Mouse (Mus musculus) mouse trophoblast stem cell (cell line): Measurements from ENCODE around the gene Efcab10.

ENCODE experiments used
- in situ Hi-C, 2 experiments: fragments of 300-500 bp; cut with MseI, MboI; formaldehyde crosslinking; loops; 2 replicates in 1 of 2; 3 replicates in 1 of 2; pipeline ENCODE4 v1.15.1; 2025

The Efcab10 gene

DNA sequence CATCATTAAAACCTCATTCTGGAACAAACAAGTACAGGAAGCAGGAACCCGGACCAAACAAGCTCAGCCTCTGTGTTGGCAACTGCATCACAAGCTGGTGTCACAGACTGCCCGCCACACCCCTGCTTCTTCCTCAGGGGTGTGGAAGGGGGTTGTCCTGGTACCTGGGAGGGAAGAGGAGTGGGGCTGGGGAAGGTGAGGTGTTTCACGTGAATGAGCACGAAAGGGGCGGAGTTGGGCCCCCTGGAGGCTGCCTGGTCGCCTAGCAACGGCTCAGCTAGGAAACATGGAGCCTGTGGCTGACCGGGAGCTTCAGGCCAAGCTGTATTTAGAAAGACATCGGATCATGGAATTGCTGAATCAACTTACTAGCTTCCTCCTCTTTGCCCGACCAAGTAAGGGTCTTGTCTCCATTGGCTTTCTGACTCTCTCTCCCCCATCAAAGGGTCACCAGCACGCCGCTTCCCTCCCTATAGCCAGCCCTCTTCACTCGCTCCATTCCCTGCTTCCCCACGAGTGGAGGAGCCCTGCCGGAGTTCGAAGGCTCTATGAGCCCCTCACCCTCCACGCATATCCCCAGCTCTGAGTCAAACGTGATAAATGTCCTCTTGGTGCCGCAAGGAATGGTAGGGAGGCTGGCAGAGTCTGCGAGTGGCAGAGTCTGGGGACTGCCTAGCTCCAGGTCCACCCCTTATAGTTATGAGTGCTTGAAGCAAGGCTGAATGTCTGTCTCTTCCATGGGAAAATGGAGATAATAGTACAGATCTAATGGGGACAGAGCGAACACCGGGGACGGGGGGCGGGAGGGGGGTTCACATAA is at the start of gene Efcab10:
Efcab10 (plus strand) TSS at position 51 of the 820 bp plus-strand sequence.
- in situ Hi-C loops, result loop anchor here in 1 of 2 experiments (5.0 kb wide), 1 partner anchor 32 kb away; the partner anchor contains the start of gene Twistnb

DNA sequence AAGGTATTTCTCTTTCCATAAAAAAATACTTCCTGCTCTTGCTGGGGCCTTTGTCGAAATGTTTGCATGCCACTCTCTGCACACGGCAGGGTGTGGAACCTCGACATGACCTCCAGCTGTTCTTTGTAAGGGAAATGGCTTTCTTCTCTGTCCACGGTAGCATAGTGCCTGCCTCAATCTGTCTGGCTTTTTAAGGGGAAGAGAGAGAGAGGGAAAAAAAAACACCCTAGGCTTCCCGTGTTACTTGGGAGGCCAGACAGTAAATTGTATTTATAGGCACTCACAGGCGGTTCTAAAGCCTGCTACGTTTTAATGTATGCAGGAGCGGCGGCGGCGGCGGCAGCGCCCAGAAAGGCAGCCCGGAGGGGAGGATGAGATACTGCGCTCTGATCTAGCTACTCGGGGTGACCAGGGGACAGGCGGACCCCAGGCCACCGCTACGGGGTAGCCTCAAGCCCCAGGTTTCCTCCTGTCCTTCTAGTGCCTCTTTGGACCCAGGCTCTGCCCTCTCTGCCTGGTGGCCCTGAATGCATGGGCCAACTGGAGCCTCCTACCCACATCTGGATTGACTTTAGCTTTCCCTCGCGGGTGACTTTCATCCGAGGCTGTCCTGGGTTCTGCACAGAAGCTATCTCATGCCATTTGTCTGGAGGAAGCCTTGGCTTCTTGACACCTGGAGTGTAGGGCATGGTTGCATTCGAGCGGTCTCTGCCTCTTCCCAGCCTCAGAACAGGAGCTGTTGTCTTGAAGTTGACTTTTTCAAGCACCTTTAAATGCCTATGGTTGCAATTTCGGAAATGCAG is 49.5 kb upstream of the Efcab10 start:
- in situ Hi-C loops, result no loop called here

DNA sequence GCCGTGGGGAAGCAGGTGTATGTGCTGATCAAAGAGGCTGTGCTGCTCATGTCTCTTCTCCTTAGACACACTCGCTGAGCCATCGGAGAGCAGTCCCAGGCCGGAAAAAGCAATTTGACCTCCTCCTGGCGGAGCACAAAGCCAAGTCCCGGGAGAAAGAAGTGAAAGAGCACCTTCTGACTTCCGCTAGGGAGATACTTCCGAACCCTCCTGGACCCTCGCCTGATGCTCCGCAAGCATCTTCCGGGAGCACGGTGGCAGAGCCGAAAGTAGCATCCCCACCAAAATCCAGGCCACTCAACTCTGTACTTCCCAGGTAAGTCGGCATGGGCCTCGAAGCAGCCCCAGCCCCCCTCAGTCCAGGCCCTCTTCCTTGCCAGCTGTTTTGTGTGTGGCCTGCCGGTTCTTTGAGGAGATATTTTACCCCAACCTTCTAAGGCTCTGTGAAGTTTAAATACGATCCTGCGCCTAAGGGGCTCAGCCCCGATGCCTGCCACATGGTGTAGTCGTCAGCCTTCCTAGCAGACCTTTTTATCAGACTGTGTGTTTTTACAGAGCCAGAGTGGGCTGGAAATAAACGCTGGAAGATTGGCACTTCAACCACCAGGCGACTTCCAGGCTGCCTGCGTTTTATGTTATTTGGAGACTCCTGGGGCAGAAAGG is 48.8 kb upstream of the Efcab10 start:
- in situ Hi-C loops, result no loop called here

DNA sequence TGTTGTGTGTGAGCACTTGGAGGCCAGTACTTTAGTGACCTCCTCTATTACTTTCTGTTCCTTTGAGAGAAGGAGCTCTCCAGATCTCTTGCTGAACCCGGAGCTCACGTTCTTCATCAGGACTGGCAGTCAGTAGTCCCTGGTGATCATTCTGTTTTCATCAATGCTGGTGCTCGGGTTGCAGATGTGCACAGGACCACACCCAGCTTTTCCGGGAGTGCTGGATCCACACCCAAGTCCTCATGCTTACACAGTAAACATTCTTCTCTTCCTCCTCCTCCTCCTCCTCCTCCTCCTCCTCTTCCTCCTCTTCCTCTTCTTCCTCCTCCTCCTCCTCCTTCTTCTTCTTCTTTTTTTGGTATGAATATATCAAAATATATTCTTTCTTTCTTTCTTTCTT is 42.0 kb upstream of the Efcab10 start:
- in situ Hi-C loops, result no loop called here

DNA sequence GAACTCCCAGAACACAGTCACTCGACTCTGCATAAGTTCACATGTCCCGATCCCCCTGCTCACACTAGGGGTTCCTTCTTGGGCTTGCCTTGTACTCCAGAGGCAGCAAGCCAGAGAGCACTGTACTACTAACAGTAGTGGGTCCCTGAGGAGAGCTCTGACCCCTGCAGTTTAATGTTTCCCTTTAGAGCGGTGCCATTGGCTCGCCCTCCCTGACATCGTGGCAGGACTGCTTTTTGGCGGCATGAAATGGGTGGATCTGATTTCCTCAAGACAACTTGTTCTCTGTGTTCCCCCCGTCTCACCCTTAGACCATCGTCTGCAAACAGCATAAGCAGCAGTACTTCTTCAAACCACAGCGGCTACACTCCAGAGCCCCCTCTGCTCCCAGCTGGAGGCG is 36.3 kb upstream of the Efcab10 start:
- in situ Hi-C loops, result no loop called here

DNA sequence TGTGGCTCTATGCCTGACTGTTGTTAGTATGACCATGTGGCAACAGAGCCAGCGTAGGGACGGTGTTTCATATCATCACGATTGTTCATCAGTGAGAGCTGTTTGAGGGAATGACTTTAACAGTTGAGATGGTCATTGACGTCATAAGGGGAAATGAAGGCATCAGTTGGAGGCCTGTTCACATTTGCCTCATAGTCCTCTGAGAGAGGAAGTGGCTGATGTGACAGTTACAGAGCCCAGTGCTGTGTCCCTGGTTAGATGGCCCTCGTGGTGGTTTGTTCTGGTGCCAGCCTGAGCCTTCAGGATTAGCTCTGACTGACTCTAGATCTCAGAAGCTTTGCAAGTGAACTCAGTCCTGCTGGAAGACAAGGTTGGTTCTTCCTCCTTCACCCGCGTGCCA is 35.4 kb upstream of the Efcab10 start:
- in situ Hi-C loops, result no loop called here

DNA sequence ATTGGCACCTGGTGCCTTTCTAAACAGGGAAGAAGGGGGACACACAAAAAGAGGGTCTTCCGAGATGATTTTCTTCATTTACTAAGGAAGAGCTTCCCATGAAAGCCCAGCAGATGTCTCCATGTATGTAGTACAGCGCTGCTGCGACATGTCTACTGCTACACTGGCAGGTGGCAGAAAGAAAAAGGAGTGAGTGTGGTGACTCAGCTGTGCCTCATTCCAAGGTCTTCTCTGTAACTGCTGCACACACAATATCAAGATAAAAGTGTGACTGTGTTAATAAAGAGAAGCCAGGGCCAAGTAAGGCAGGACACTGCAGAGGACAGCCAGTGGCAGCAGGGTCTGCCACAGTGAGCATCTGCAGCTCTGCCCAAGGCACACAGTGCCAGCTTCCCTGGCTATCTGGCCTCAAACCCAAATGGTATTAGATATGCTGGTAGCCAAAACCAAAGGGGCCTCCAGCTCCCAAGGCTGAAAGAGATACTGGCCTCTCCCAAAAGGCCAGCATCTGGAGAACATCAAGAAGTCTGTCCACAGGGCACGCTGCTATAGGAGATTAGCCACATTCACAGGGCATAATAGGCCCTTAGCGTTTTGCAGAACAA is 34.7 kb upstream of the Efcab10 start:
- in situ Hi-C loops, result no loop called here

DNA sequence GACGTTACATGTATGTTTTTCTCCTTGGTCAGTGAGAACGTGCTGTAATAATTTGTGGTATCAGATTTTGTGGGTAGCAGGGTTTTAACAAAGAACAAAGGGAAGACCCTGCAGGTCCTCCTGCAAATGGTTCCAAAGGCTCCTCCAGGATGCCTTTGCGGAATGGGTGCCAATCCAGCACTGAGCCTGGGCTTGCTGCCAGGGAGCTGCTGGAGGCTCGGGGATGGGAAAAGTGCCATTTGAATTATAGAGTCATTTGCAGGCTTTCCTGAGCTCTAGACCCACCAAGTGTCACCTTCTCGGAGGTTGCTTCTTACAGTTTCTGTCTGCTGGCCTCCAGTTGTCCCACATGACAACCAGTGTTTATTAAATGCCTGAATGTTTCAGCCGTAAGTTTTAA is 33.9 kb upstream of the Efcab10 start:
- in situ Hi-C loops, result no loop called here

DNA sequence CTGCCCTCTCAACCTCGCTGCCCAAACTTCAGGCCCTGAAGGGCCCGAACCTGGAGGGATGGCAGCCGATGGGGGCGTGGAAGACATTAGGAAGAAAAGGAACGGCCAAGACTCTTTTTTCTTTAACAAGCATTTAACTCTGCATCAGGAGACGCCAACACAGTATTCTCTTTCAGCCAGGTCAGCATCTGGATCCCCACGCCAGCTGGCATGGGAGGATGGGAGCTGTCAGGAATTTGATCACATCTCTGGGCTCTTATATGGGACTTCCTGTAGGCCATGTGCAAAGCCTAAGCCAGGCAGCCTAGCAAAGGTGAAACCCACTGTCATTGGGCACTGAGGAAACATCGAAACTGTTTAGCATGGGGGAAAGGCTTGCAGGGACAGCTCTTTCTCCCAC is 30.1 kb upstream of the Efcab10 start:
- in situ Hi-C loops, result no loop called here

DNA sequence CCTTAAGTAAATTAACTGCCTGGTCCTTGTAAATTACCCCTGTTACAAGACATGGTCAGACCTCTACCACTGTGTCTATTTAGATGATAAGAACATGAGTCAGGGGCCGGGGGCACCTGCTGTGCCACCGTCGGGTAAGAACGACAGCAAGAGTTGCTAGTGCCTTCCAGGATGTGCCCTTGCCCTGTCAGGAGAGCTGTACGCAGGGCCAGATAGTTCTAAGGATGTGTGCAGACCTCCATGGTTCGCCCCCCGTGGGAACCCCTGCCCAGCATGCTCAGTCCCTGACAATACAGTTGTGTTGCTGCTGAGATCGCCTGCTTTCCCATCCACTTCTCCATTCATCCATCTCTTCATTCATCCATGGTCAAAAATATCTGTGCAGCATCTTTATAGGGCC is 29.5 kb upstream of the Efcab10 start:
- in situ Hi-C loops, result no loop called here

DNA sequence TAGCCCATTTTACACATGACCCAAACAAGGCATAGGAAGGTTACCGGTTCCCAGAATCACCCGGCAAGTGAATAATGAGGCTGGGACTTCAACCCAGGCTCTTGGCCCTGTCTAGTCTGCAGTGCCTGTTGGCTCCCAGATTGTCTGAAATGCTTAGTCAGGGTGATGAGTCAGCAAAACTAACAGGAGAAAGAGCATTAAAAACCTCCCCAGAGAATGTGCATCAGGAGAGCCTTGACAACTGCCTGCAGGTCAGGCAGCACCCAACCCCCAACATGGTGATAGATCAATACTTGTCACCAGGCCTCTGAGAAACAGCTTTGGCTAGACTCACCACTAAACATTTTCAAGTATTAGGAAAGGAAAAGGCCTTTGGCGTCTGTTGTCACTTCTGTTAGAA is 25.1 kb upstream of the Efcab10 start:
- in situ Hi-C loops, result no loop called here

DNA sequence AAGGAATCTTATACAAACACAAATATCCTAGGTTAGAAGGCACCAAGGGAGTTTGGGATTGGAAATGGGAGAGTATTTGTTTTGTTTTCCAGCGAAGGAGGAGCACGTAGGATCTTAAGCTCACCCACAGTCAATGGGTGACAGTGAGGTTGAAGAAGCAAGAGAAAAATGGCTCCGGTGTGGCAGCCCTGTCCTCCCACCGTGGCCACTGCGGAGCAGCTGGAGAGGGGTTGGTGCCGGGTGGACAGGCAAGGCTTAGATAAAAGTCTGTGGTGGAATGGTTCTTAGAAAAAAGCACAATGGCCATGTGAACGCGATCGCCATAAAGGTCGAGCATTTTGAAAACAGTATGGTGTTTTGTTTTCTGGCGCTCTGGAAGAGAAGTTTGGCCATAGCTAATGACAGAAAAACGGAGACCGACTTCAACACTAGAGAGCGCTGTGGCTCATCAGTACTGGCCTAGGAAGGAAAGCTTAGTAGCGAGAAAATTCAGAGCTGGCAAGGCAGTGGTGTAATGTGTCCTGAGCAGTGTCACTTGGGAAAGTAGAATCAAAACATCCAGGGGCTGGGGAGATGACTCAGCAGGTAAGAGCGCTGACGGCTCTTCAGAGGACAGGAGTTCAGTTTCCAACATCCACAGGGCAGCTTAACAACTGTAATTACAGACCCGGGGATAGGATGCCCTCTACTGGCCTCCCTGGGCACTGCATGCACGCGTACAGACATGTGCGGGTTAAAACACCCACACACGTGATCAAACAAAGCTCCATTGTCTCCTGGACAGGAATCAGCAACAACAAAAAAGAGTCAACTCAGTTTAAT is 14.8 kb upstream of the Efcab10 start:
- in situ Hi-C loops, result no loop called here

DNA sequence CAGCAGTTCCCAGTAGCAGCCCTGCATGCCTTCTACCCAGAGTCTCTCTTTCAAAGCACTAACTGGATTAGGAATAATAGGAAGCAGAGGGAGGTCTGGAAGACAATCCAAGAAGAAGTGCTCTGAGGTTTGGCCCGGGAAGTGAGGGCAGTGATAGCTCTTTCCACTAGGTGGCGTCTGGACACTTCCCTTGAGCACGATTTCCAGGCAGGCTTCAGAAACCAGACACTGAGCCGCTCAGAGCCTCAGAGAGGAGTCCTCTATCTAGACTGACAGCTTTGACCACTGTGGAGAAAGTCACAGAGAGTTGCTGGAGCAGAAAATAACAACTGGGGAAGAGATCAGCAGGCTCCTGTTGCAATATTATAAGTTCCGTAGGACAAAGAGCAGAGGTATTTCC is 5.8 kb upstream of the Efcab10 start:
- in situ Hi-C loops, result loop anchor here in 1 of 2 experiments (5.0 kb wide), 1 partner anchor 33 kb away; no protein-coding TSS in a partner anchor

DNA sequence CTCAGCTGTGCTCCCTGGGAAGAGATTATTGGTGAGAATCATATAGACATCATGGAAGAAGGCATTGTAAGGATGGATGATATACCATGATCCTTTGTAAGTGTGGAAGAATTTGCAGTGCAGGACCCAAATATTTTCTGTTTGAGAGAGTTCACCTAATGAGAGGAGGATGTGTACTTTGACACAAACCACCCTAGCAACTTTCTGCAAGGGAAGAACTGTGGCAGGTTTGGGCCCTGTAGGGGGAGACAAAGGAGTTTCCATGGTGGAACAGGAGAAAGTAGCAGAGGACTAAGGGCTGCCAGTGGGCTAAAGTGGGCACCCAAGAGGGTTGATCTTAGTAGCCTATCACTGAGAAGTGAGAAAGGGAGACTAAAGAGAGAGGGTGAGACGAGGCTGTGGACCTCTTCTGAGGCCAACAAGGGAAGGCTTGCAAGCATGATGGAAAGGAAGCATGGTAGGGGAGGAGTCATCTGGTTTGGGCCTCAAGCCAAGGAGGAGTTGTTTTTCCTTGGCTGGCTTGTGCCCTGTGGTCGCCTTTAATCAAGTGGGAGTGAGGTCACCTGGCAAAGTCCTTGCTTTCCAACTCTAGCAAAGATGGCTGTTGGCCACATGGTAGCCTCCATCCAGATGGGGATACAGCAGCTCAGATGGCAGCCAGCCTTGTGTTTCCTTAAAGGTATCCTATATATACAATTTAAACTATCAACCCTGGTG is 3.7 kb upstream of the Efcab10 start:
- in situ Hi-C loops, result loop anchor here in 1 of 2 experiments (5.0 kb wide), 1 partner anchor 36 kb away; the partner anchor contains the start of gene Twistnb

DNA sequence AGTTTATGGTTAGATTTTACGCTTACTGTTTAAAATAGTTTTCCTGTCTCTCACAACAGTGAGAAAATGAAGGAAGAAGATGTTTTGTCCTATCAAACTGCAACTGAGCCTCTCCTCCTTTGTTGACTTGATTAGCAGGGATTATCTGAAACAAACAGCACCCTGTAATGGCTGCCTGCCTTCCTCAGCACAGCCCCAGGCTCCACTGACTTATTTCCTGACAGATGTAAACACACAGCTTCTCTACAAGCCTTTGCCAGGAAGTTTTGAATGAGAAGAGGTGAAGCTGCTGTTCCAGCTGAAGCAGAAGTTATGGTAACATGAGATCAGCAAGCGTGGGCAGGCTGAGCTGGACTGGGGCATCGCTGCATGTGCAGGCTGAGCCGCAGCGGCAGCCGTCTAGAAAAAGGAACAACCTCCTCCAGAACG is 8.6 kb downstream of the Efcab10 start:
- in situ Hi-C loops, result no loop called here

DNA sequence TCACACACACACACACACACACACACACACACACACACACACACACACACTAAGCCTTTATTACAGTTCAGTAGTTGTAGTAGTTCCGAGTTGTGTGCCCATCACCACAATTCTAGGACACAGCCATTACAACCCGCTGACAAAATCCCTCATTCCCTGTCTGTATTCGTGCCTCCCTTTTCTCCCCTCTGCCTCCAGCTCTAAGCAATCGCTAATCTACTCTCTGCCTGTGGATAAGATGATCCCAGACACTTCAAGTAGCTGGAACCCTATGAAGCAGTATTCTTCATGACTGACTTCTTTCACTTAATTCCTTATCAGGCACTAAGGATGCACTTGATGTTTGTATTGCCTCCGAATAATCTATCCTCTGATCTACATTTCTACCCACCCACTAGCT is 10.3 kb downstream of the Efcab10 start:
- in situ Hi-C loops, result no loop called here

DNA sequence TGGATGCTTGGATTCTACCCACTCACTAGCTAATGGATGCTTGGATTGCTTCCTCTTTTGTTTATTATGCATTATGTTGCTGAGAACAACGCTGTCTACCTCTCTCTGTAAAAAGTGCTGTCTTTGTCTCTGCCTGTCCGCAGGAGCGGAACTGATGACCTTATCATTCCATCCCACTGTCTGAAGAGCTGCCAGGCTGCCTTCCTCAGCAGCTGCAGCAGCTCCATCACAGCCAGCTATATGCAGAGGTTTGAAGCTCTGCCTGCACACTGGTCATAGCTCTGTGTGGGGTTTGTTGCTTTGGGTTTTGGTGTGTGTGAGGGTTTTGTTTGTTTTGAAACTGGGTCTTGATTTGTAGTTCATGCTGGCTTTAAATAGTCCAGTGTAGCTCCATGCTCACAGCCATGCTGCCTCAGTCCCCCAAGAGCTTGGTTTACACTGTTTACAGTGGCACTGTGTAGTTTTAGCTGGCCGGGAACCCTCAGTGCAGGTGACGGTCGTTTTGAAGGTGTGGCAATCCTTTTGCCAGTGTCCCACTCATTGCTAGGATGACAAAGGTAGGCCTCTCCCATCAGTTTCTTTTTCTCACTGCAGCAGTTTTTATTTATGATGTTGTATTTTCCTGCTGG is 10.9 kb downstream of the Efcab10 start:
- in situ Hi-C loops, result no loop called here

DNA sequence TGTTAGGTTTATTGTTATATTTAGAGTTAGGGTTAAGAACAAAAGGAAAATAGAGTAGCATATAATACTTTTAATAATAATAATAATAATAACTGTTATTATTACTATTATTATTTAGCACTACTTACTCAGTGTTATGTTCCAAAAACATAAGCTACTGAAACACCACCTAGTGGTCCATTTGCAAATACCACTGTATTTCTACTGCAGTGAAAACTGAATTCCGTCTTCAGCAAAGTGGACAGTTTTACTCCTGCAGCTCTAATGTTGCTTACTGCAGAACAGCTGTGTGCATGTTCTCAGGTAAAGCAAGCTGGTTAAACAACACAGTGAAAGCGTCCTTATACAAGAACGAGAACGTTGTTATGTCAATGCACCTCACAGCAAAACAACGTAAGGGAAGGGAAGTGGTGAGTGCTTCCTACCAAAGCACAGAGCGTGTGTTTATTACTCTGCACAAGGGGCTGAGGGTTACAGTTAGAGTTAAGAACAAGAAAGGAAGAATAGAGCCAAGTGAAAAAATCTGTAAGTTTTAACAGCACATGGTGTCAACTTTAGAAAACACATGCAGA is 17.0 kb downstream of the Efcab10 start:
- in situ Hi-C loops, result no loop called here

DNA sequence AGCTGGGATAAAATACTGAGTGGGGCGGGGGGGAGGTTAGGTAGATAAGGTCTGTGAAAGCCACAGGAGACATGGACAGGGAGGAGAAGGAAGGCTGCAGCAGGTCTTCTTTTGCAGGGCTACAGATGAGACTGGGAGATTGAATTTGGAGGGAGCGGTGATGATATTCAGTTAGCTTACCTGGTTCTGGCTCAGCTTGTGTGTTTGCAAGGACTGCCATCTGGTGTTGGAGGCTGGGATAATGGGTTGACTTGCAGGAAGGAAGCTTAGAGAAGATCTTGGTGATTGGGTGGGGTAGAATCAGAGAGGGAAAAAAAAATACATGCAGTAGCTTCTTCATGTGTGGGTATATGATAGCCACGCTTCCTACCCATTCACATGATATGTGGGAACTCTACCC is 29.7 kb downstream of the Efcab10 start:
- in situ Hi-C loops, result loop anchor here in 1 of 2 experiments (5.0 kb wide), 1 partner anchor 37 kb away; no protein-coding TSS in a partner anchor
